Mouse (Mus musculus): Measurements from ENCODE around the gene Adam15.

Adam15 gene

GRCm38 (mm10) chr3:89384331-89385076 lies 34.7 kb upstream of the Adam15 start:
- in situ Hi-C loops (cut with MseI, MboI), result no loop called here

DNA sequence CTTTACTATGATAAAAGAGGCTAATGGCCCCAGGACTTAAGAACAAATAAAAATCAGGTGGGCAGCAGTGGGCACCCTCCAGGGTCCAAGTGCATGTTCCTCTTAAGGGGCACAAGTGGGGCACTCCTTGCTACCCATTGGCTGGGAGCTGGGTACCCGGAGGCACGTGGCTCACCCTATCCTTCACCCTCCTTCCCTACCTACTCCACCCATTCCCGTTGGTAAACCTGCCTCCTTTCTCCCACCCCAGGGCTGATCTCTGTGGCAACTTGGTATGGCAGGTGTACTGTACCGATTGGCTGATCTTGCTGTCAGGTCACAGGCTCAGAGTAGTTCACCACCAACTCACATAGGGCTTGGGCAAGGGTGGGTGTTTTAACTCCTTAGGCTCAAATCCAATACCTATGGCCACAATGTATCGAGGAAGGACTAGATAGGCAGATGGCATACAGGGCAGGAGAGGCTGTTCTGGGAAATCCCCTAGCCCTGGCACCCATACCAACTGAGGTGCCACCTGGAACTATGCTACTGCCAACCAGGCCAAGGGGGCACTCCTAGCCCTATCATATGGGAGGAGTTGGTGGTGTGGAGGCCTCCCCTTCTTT lies 34.0 kb upstream of the Adam15 start:
- in situ Hi-C loops (cut with MseI, MboI), result no loop called here

GRCm38 (mm10) chr3:89382950-89383349 lies 33.2 kb upstream of the Adam15 start:
- in situ Hi-C loops (cut with MseI, MboI), result no loop called here

DNA sequence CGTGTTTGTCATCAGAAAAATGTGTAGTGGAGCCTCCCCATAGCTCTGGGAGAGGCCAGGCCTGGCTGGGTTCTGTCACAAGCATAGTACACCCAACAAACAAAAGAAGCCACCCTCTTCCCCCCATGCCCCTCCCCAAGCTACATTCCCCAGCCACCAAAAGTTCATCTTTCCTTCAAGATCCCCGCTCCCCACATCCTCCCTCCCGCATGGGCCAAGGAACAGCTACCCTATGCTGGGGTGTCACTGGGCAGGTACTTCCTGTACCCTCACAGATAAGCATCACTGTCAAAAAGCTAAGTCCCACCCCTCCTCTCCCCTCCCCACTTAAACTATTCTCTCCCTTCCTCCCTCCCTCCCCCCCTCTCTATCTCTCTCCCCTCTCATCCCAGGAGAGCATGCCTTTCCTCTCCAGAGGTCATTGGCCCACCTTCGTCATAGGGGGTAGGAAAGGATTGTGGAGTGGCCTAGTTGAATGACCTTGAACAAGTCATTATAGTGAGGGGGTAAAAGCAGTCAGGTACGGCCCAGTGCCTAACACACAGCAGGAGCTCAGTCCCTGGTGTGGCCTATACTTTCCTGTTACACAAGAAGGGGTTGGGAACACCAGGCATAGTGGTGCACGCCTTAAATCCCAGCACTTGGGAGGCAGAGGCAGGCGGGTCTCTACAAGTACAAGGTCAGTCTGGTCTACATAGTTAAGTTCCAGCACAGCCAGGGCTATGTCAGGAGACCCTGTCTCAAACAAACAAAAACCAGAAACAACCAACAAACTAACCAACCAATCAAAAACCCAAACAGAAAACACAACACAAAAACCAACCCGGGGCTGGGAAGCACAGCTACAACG lies 32.5 kb upstream of the Adam15 start:
- in situ Hi-C loops (cut with MseI, MboI), result no loop called here

DNA sequence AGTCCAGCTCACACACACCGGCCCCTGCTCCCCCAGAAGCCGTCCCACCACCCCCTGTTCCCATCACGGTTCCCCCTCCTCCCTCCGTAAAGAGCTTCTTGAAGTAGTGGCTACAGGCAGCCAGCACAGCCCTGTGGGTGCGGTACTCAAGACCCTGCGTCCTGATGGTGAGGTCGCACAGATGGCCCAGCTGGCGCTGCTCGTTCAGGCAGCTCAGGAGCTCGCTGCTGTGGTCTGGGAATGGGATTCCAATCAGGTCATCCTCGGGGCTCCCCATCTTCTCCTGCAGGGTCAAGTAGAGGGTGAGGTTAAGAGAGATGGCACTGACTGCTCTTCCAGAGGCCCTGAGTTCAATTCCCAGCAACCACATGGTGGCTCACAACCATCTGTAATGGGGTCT lies 31.4 kb upstream of the Adam15 start:
- in situ Hi-C loops (cut with MseI, MboI), result no loop called here

- in situ Hi-C loops (cut with MseI, MboI), result no loop called here
Measured at GRCm38 (mm10) chr3:89380711-89381110, 30.9 kb upstream of the Adam15 start.

DNA sequence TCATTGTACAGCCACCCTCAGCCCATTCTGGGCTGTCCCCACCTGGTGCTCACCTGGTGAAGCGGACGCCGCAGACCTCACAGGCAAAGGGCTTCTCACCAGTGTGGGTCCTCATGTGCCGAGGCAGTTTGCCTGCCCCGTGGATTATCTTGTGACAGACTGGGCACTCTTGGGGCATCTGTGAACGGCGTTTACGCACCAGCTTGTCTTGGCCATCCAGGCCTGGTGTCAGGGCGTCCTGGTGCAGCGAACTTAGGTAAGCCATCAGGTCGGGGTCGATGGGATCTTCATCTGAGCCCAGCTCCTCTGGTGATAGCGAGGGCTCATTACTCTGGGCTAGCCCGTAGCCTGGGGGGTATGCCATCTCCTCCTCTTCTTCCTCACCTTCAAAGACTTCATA lies 30.5 kb upstream of the Adam15 start:
- in situ Hi-C loops (cut with MseI, MboI), result no loop called here

DNA sequence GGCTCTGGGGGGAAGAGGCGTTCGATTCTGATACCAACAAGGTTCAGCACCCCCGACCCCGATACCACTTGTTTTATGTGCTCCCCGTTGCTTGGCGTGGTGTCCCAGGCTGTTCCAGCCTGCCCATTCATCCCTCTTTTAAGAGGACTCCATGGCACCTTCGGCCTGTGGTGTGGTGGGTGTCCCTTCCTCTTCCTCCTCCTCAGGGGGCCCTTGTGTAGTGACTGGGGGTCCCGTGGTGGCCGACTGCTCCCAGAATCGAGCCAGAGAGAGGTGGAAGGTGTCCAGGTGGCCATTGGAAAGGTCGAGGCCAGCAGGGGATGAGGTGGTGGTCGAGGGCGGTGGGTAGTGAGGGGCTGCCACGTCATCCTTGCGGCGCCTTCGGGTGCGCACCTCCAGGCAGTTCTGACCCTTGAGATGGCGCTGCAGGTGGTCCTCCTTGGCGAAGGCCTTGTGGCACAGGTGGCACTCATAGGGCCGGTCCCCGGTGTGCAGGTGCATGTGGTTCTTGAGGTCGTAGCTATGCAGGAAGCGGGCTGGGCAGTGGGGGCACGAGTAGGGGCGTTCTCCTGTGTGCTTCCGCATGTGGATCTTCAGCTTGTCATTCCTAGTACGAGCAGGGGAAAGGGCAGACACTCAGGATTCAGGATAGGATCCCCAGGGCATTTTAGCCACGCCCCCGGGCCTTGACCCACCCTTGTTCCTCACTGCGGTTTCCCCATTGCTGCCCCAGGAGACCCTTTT lies 29.8 kb upstream of the Adam15 start:
- in situ Hi-C loops (cut with MseI, MboI), result no loop called here

- in situ Hi-C loops (cut with MseI, MboI), result no loop called here
Measured at GRCm38 (mm10) chr3:89378394-89379067, 28.7 kb upstream of the Adam15 start.

- in situ Hi-C loops (cut with MseI, MboI), result no loop called here
Measured at GRCm38 (mm10) chr3:89377831-89378230, 28.0 kb upstream of the Adam15 start.

GRCm38 (mm10) chr3:89373581-89374231 lies 23.9 kb upstream of the Adam15 start:
- in situ Hi-C loops (cut with MseI, MboI), result no loop called here

DNA sequence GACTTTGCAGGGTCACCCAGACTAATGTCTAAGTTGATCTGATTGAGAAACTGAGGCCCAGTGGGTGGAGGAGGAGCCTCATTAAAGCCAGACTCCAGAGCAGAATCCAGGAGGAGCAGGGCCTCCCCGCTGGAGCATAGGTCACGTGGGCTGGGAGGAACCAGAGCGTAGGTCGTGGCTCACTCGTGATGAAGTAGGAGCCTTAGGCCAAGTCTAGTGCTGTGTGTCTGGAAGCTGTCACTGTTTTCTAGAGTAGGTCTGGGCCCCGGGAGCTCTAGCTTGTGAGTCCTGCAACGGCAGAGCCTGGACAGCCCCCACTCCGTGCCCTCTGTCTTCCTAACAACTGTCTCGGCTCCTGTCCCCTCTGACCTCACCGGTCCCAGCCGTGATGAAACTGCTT lies 17.5 kb upstream of the Adam15 start:
- in situ Hi-C loops (cut with MseI, MboI), result no loop called here

DNA sequence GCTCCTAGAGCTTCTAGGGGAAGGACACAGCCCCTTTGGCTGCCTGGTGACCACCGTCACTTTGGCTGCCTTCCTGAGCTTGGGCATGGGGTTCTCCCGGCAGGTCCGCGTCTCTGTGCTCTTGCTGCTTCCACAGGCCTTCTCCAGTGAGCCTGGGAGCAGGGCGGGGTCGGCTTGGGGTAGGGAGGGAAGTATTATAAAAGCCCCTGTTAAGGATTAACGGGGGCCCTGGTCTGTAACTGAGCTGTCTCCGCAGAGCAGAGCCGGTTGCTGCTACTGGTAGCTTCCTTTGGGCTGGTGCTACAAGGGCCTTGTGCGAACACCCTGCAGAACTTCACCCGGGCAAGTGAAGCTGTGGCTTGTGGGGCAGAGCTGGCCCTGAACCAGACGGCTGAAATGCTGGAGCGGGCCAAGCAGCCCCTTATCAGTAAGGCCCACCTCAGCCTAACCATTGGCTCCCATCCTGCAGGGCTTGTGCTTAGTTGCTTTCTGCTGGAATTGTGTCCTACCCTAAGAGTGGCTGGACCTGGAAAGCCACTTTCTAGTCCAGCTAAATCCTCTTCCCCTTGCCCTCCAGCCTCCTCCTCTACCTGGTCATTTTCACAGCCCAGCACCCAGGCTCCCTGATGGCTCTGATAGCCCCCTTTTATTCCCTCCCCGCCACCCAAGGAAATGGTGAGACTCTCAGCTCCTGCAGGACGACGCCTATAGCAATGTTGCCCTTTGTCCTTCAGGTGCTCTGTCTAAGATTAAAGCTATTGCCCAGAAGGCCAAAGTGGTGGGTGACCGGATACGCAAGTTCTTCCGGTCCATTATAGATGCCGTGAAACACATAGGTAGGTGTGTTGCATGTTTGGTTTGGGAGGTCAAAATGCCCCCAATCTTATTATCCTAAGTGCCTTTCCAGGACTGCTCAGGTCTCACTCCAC lies 16.0 kb upstream of the Adam15 start:
- in situ Hi-C loops (cut with MseI, MboI), result no loop called here

- in situ Hi-C loops (cut with MseI, MboI), result no loop called here
Measured at GRCm38 (mm10) chr3:89365153-89365485, 15.3 kb upstream of the Adam15 start, which contains the start of gene Dcst1. Dcst1 (minus strand) TSS chr3:89365253.

DNA sequence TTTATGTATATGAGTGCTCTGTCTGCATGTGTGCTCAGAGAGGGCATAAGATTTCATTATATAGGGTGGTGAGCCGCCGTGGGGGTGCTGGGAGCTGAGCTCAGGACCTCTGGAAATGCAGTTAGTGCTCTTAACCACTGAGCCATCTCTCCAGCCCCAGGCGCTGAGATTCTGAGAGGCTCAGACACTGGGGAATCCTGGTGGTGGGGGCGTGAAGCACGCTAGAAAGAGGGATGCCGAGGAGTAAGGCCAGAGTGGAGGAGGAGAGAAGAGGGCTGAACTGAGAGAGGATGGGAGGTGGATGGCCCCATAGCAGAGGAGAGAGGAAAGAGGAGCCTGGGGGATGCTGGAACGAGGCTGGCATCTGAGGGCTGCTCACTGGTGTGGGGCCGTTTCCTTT lies 14.8 kb upstream of the Adam15 start:
- in situ Hi-C loops (cut with MseI, MboI), result no loop called here

- in situ Hi-C loops (cut with MseI, MboI), result no loop called here
Measured at GRCm38 (mm10) chr3:89361675-89362074, 11.9 kb upstream of the Adam15 start, which contains the start of gene Dcst2. Dcst2 (plus strand) TSS chr3:89361975.

GRCm38 (mm10) chr3:89360237-89360636 lies 10.4 kb upstream of the Adam15 start:
- in situ Hi-C loops (cut with MseI, MboI), result no loop called here

DNA sequence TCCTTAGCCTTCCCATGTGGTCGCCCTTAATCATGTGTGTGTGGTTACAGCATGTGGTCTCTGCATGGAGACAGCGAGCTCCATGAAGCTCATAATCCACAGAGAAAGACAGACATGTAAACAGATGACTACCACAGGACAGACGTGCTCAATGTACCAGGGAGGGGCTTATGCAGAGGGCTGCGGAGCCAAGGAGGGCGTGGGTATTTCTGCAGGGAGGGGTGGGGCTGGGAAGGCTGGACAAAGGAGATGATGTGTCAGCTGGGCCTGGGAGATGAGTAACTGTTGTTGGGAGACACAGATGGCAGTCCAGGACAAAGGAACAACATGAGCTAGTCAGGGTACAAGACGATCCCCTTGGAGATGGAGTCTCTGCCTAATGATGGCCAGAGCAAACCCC lies 9.8 kb upstream of the Adam15 start:
- in situ Hi-C loops (cut with MseI, MboI), result no loop called here

GRCm38 (mm10) chr3:89356029-89356428 lies 6.2 kb upstream of the Adam15 start:
- in situ Hi-C loops (cut with MseI, MboI), result no loop called here

GRCm38 (mm10) chr3:89355512-89355902 lies 5.7 kb upstream of the Adam15 start:
- in situ Hi-C loops (cut with MseI, MboI), result no loop called here
